Mouse (Mus musculus) stomach, embryonic 15.5 days (tissue): ENCODE data around the gene Mrpl36. TPM values are rescaled to one million over a fixed set of nuclear protein-coding genes. Genes with fewer than 3 reads are reported as not detected.

Source experiments
- ATAC-seq: fragments of 200-750 bp; cut with Nextera tagmentation; 2 replicates; pipeline ENCODE4 v1.8.0; 2017; ENCODE audit warnings: low read depth, moderate number of reproducible peaks, moderate TSS enrichment; ENCODE audit not compliant: insufficient read depth, low FRiP score
- H3K27ac ChIP-seq: fragments of 300-500 bp; sonication (generic); 2 replicates; pipeline ENCODE4 v1.5.1; 2015; ENCODE audit warnings: mild to moderate bottlenecking, inconsistent platforms
- H3K27me3 ChIP-seq: fragments of 300-500 bp; sonication (generic); replicated peaks from 2 replicates; pipeline ENCODE4 v1.6.1; 2015; ENCODE audit warnings: inconsistent platforms
- H3K36me3 ChIP-seq: fragments of 300-500 bp; sonication (generic); 2 replicates; pipeline ENCODE4 v1.6.1; 2015; ENCODE audit warnings: inconsistent platforms
- H3K4me1 ChIP-seq: fragments of 300-500 bp; sonication (generic); 2 replicates; pipeline ENCODE4 v1.6.1; 2015; ENCODE audit warnings: inconsistent platforms
- H3K4me2 ChIP-seq: fragments of 300-500 bp; sonication (generic); 2 replicates; pipeline ENCODE4 v1.6.1; 2015; ENCODE audit warnings: mild to moderate bottlenecking, inconsistent platforms
- H3K4me3 ChIP-seq: fragments of 300-500 bp; sonication (generic); replicated peaks from 2 replicates; pipeline ENCODE4 v1.5.1; 2015; ENCODE audit warnings: inconsistent platforms
- H3K9ac ChIP-seq: fragments of 300-500 bp; sonication (generic); 2 replicates; pipeline ENCODE4 v1.6.1; 2015; ENCODE audit warnings: inconsistent platforms
- H3K9me3 ChIP-seq: fragments of 300-500 bp; sonication (generic); 2 replicates; pipeline ENCODE4 v1.6.1; 2016; ENCODE audit warnings: inconsistent platforms
- WGBS: fragments of 180-500 bp; shearing (Covaris S2); methylation state at CpG from one replicate; pipeline ENCODE4 v1.1.7; 2015; 5-methylcytosine and 5-hydroxymethylcytosine counted together
- polyA plus RNA-seq: library from polyadenylated mRNA; unstranded; fragments of >200 nt; fragmentation: Nextera tagmentation; extraction: Ambion mirVana; gene quantifications from 2 replicates; pipeline ENCODE4 v1.2.1, GENCODE M21; 2015

The Mrpl36 gene
- polyA plus RNA-seq, 1 experiment from 2014 or later: 137 TPM

DNA sequence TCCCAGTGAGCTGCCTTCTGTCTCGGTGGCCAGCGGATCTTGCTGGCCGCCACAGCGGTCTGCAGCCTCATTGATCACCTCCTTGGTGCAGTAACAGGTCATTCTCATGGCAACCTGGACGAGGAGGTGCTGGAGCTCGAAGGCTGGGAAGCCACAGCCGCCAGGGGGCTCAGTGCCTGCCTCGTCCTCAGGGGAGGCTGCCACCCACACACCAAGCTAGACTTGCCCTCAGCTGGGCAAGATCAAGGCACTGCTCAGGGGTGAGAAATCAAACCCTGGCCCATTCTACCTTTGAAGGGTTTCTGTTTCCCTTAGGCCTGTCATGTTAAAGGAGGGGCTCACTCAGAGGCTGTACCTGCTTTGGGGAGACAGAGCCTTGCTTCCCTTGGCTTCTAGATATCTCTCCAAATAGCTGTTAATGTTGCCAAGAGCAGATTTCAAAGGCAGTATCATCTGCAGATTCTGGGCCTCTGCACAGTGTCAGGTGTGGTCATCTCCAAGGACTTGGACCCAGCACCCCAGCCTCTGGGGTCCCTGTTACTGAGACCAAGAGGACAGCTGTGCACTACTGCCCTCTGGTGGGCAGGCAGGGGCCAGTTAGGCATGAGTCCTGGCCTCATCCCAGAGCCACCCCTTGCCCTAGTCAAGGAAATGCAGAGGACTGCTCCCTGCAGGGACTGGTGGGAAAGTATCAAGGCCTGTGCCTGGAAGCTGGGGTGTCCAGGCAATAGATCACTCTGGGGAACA is 18.0 kb upstream of the Mrpl36 start:
- Histone ChIP-seq H3K27me3 (no peaks in the 10 kb centered on the region), H3K4me2 (no peak overlapping the region), H3K9me3 (no peaks in the 10 kb centered on the region), H3K9ac (no peak overlapping the region), H3K4me1 (no peaks in the 10 kb centered on the region), H3K36me3 (no peaks in the 10 kb centered on the region), H3K4me3 (no peak overlapping the region), H3K27ac (no peak overlapping the region)
- ATAC-seq: peak; percentile 49; the same call in 1 of the 2 replicates
- WGBS: 10% methylated on average over 8 of the region's 8 CpGs

DNA sequence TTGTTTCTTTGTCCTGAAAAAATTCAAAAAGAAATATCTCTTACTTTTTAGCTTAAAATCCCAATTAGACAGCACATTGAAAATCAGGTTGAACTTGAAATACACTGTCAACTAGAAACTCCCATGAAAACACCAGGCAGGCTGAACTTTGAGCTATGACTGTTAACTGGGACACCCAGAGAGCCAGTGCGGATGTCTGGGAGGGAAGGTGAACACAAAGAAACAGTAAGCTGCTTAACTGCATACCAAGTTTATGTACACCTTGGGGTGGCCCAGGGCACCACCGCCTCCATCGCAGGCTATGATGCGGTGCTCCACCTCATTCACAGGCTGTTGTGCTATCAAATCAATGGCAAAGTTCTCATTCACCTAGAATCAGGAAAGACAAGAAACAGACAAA is 8.3 kb upstream of the Mrpl36 start:
- peaks cover 36% of the 10 kb centered on the region for H3K36me3 ChIP-seq
- no peak overlapping the region for H3K4me3 ChIP-seq
- H3K27me3 ChIP-seq: no peaks in the 10 kb centered on the region
- 93% methylated on average over 4 of the region's 4 CpGs for WGBS
- no peak overlapping the region for H3K4me2 ChIP-seq
- H3K9ac ChIP-seq: no peak overlapping the region
- ATAC-seq: no peak
- no peaks in the 10 kb centered on the region for H3K9me3 ChIP-seq
- no peak overlapping the region for H3K27ac ChIP-seq
- no peaks in the 10 kb centered on the region for H3K4me1 ChIP-seq

- 87% methylated on average over 10 of the region's 10 CpGs for WGBS
- Histone ChIP-seq H3K4me1 (no peaks in the 10 kb centered on the region), H3K36me3 (peaks cover 35% of the 10 kb centered on the region), H3K4me3 (no peak overlapping the region), H3K27me3 (no peaks in the 10 kb centered on the region), H3K4me2 (no peak overlapping the region), H3K9me3 (no peaks in the 10 kb centered on the region), H3K9ac (no peak overlapping the region), H3K27ac (no peak overlapping the region)
- ATAC-seq: no peak
Measured at GRCm38 (mm10) chr13:73322626-73323025, 5.7 kb upstream of the Mrpl36 start.

GRCm38 (mm10) chr13:73323406-73323805 is 4.9 kb upstream of the Mrpl36 start:
- H3K27ac ChIP-seq: no peak overlapping the region
- H3K27me3 ChIP-seq: no peaks in the 10 kb centered on the region
- peaks cover 29% of the 10 kb centered on the region for H3K36me3 ChIP-seq
- H3K4me1 ChIP-seq: no peaks in the 10 kb centered on the region
- H3K9me3 ChIP-seq: no peaks in the 10 kb centered on the region
- H3K4me3 ChIP-seq: no peak overlapping the region
- H3K9ac ChIP-seq: no peak overlapping the region
- 92% methylated on average over 4 of the region's 4 CpGs for WGBS
- H3K4me2 ChIP-seq: no peak overlapping the region
- no peak for ATAC-seq

DNA sequence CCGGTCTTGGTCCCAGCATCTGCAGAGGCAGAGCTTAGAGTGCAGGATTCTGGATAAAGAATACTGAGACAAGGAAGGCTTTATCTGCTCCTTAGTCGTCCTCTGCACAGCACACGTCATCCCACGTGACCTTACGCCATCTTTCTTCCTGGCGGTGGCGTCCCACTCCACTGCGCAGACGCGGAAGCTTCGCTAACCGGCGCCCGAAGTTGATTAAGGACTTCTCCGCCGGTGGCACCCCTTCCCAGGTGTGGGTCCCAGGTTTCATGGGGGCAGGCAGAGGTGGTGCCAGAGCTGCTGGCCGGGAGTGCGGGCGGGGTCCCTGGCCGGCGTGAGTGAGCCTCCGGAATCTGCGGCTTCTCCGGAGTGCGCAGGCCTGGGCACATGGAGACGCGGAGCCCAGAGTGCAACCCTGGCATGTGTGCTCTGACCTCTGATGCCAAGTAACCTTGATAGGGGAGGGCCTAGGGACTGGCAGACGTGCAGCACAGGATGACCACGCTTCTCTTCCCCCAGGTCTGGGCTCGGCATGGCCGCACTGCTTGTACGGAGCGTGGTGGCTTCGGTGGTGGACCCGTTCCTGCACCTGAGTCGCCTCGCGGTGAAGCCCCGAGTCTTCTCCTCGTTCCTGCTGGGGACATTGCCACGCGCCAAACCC is 2.7 kb downstream of the Mrpl36 start:
- Histone ChIP-seq H3K27me3 (no peaks in the 10 kb centered on the region), H3K9ac (peak overlapping the region; percentile 90), H3K4me3 (peak overlapping the region; percentile 92), H3K4me2 (peak overlapping the region; percentile 91), H3K4me1 (peaks cover 9% of the 10 kb centered on the region; the same call in 1 of the 2 replicates), H3K36me3 (no peaks in the 10 kb centered on the region), H3K27ac (peak overlapping the region; percentile 67), H3K9me3 (no peaks in the 10 kb centered on the region)
- peak; percentile 87 for ATAC-seq
- WGBS: under 1% methylated on average over 42 of the region's 42 CpGs

DNA sequence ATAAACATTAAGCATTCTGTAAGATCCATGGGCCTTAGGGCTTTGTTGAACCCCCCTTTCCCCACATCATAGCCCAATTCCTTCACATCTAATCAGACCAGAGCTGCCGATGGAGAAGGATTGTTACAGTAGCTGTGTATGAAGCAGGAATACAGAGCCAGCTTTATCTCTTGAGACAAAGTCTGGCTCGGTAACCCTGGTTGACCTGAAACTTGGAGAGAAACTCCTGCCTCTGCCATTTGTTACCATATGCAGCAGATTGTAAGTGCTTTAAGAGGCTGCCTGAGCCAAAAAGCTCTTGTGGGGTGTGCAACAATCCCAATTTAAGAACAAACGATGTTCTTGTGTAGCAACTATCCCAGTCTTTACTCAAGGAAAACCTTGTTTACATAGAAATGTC is 3.4 kb downstream of the Mrpl36 start:
- no peaks in the 10 kb centered on the region for H3K36me3 ChIP-seq
- no peak for ATAC-seq
- H3K27me3 ChIP-seq: no peaks in the 10 kb centered on the region
- no peaks in the 10 kb centered on the region for H3K9me3 ChIP-seq
- peak overlapping the region; percentile 61; the same call in 1 of the 2 replicates for H3K27ac ChIP-seq
- H3K4me2 ChIP-seq: peak overlapping the region; percentile 91
- H3K9ac ChIP-seq: peak overlapping the region; percentile 90; the same call in 1 of the 2 replicates
- 46% methylated on average over 3 of the region's 3 CpGs for WGBS
- H3K4me3 ChIP-seq: peak overlapping the region; percentile 92
- H3K4me1 ChIP-seq: peaks cover 9% of the 10 kb centered on the region; the same call in 1 of the 2 replicates

DNA sequence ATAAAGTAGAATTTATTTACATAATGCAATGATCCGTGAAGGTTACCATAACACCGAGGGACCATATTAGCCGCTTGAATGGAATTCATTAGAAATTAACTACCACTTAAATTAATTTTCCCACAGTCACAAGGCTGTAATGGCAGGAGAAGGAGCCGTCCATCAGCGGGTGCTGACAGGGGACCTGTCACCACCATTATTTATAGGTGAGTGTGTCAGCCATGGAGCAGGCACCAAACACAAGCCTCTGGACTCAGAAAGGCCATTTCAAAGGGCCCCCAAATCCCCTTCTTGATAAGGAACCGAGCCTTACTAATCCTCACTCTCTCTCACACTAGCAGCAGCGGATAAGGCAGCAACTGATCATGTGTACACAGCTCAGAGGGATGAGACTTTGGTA is 8.4 kb downstream of the Mrpl36 start:
- Histone ChIP-seq H3K27ac (no peak overlapping the region), H3K9ac (no peak overlapping the region), H3K4me2 (no peak overlapping the region), H3K36me3 (no peaks in the 10 kb centered on the region), H3K27me3 (no peaks in the 10 kb centered on the region), H3K4me1 (peaks cover 1% of the 10 kb centered on the region; the same call in 1 of the 2 replicates), H3K9me3 (no peaks in the 10 kb centered on the region), H3K4me3 (no peak overlapping the region)
- no peak for ATAC-seq
- 38% methylated on average over 7 of the region's 7 CpGs for WGBS

GRCm38 (mm10) chr13:73345102-73345890 is 17.0 kb downstream of the Mrpl36 start:
- Histone ChIP-seq H3K9me3 (no peaks in the 10 kb centered on the region), H3K27me3 (no peaks in the 10 kb centered on the region), H3K4me2 (no peak overlapping the region), H3K9ac (no peak overlapping the region), H3K4me3 (no peak overlapping the region), H3K36me3 (no peaks in the 10 kb centered on the region), H3K27ac (no peak overlapping the region), H3K4me1 (no peaks in the 10 kb centered on the region)
- no peak for ATAC-seq
- 73% methylated on average over 9 of the region's 9 CpGs for WGBS

- 23% methylated on average over 2 of the region's 2 CpGs for WGBS
- H3K36me3 ChIP-seq: no peaks in the 10 kb centered on the region
- H3K4me3 ChIP-seq: no peak overlapping the region
- H3K9me3 ChIP-seq: no peaks in the 10 kb centered on the region
- H3K4me2 ChIP-seq: no peak overlapping the region
- no peaks in the 10 kb centered on the region for H3K27me3 ChIP-seq
- ATAC-seq: no peak
- H3K27ac ChIP-seq: no peak overlapping the region
- no peaks in the 10 kb centered on the region for H3K4me1 ChIP-seq
- H3K9ac ChIP-seq: no peak overlapping the region
Measured at GRCm38 (mm10) chr13:73346131-73346530, 17.8 kb downstream of the Mrpl36 start.

DNA sequence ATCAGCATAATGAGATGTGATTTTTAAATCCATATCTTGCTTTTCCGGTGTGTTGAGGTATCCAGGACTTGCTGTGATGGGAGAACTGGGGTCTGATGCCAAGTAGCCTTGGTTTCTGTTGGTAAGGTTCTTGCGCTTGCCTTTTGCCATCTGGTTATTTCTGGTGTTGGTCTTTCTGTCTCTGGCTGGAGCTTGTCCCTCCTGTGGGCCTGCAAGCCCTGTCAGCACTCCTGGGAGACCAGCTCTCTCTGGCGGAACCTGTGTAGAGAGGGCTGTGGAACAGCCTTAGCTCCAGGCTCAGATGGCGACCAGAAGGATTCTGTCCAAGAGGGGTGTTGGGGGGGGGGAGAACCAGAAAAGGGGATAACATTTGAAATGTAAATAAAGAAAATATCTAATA is 18.4 kb downstream of the Mrpl36 start:
- H3K36me3 ChIP-seq: no peaks in the 10 kb centered on the region
- H3K27me3 ChIP-seq: no peaks in the 10 kb centered on the region
- ATAC-seq: no peak
- no peak overlapping the region for H3K27ac ChIP-seq
- H3K4me2 ChIP-seq: no peak overlapping the region
- H3K4me3 ChIP-seq: no peak overlapping the region
- no peak overlapping the region for H3K9ac ChIP-seq
- no peaks in the 10 kb centered on the region for H3K9me3 ChIP-seq
- H3K4me1 ChIP-seq: no peaks in the 10 kb centered on the region
- 75% methylated on average over 4 of the region's 4 CpGs for WGBS

GRCm38 (mm10) chr13:73347171-73347570 is 18.9 kb downstream of the Mrpl36 start:
- H3K9me3 ChIP-seq: no peaks in the 10 kb centered on the region
- ATAC-seq: no peak
- no peaks in the 10 kb centered on the region for H3K27me3 ChIP-seq
- H3K9ac ChIP-seq: no peak overlapping the region
- H3K4me2 ChIP-seq: no peak overlapping the region
- H3K4me1 ChIP-seq: no peaks in the 10 kb centered on the region
- no peak overlapping the region for H3K4me3 ChIP-seq
- no peak overlapping the region for H3K27ac ChIP-seq
- 62% methylated on average over 3 of the region's 3 CpGs for WGBS
- H3K36me3 ChIP-seq: no peaks in the 10 kb centered on the region
